Mouse (Mus musculus) cortical plate, adult 2 months (tissue): ENCODE data around the gene Klf11.

Experiments
- CTCF ChIP-seq: fragments of 200-500 bp; IDR thresholded peaks from 2 replicates; pipeline ENCODE4 v1.5.1; 2011; ENCODE audit warnings: mild to moderate bottlenecking, control low read depth, low read length; ENCODE audit not compliant: insufficient read depth; ENCODE audit errors: extremely low read depth
- POLR2A ChIP-seq: fragments of 200-500 bp; IDR thresholded peaks from 2 replicates; pipeline ENCODE4 v1.6.1; 2011; ENCODE audit warnings: mild to moderate bottlenecking, low read length, control low read depth; ENCODE audit not compliant: insufficient read depth; ENCODE audit errors: extremely low read depth

GRCm38 (mm10) chr12:24680096-24680491 lies 29.0 kb downstream of the Klf11 start:
- TF ChIP-seq POLR2A (no peak), CTCF (no peak)
